Mouse (Mus musculus): ENCODE data around the gene Camkk2.

Camkk2 gene

DNA sequence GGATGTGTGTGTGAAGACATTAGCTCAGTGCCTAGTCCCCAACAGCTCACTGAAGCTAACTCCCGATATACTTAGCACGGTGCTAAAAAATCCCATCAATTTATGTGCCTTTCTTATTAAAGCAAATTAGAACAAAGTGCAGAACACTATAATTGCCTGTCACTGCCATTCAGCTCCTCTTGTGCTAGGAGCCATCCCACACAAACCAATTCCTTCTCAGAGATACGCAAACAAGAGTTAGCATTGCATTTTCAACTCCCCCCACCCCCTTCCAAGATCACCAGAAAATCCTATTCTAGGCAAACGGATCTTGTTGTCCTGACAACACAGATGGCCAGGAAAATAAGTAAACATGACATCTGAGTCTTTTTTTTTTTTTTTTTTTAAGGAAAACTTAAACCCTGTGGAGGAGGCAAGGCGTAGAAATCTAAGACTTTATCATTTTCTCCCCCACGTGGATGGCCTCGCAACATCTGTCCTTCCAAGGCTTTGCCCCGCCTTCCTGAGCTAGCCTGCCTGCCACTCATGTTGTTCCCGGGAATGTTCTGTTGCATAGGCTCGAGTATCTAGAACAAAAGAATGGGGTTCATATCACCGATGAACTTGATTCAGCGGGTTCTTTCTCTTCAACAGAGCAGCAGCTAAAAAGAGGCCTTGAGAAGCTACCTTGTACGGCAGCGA is 4.7 kb upstream of the Camkk2 start:
- CTCF ChIA-PET: interaction anchor here (0.9 kb wide), 1 partner anchor 42 kb away, joined by 14 read pairs; no protein-coding TSS in a partner anchor

GRCm38 (mm10) chr5:122782066-122782465 is 2.9 kb upstream of the Camkk2 start:
- CTCF ChIA-PET: interaction anchor here (0.6 kb wide), 1 partner anchor 172 kb away, joined by 3 read pairs; no protein-coding TSS in a partner anchor

DNA sequence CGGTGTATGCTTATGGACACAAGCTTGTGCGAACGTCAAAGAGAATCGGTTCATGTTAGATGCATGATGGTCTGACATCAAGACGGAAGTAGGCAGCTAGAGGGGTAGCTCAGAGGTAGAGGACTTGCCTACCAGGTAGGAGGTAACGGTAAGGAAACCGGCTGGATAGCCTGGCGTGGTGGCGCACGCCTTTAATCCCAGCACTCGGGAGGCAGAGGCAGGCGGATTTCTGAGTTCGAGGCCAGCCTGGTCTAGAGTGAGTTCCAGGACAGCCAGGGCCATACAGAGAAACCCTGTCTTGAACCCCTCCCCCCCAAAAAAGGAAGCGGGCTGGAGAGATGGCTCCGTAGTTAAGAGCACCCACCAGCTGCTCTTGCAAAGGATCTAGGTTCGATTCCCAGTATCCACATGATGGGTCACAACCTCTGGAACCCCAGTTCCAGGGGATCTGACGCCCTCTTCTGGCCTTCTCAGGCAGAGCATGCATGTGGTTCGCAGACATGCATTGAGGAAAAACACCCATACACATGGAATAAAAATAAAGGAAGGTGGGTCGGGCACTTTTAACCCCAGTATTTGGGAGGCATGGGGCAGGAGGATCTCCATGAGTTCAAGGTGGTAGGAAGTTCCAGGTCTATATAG is 1.7 kb upstream of the Camkk2 start:
- CTCF ChIA-PET: no interaction called here

- CTCF ChIA-PET: interaction anchor here (0.9 to 1.0 kb wide), 2 partner anchors 18 to 45 kb away, joined by 5 to 13 read pairs; no protein-coding TSS in a partner anchor
Measured at GRCm38 (mm10) chr5:122778231-122779226, 680 bp downstream of the Camkk2 start.

DNA sequence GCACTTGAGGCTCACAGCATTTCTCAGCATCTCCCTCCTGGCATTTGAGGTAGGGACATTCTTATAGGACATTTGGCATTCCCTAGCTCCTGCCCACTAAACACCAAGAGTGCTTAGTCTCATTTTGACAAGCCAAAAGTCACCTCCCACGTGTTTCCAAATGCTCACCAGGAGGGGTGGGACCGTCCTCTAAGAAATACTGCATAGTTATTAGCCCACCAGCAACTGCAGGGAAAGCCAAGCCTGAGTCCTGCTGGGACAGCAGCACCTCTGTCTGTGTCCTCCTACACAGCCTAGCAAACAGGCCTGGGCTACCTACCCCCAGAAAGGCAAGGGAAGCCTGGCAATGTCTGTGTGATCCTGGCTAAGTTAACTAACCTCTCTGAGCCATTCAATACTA is 1.9 kb downstream of the Camkk2 start:
- CTCF ChIA-PET: interaction anchor here (0.5 kb wide), 1 partner anchor 34 kb away, joined by 8 read pairs; no protein-coding TSS in a partner anchor

GRCm38 (mm10) chr5:122775646-122776286 is 3.4 kb downstream of the Camkk2 start:
- CTCF ChIA-PET: interaction anchor here (0.6 kb wide), 2 partner anchors 15 to 44 kb away, joined by 4 to 5 read pairs; no protein-coding TSS in a partner anchor

GRCm38 (mm10) chr5:122774743-122775611 is 4.2 kb downstream of the Camkk2 start:
- CTCF ChIA-PET: interaction anchor here (0.6 kb wide), 2 partner anchors 14 to 45 kb away, joined by 4 to 5 read pairs; no protein-coding TSS in a partner anchor

GRCm38 (mm10) chr5:122773756-122774155 is 5.5 kb downstream of the Camkk2 start:
- CTCF ChIA-PET: no interaction called here

DNA sequence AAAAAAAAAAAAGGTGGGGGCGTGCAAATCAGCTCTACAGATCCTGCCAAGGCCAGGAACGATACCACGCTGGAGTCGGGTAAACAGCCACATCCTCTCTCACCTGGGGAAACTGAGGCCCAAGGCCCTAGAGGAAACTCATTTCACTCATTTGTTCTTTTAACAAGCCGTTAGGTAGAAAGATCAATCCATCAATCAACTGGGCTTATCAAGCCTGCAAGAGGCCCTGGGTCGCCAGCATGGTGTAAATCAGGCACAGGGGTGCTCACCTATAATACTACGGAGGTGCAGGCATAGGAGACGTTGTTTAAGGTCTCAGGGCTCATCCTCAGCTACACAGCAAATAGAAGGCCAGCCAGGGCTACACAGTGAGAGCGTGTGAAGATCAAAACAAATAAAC is 7.8 kb downstream of the Camkk2 start:
- CTCF ChIA-PET: no interaction called here

DNA sequence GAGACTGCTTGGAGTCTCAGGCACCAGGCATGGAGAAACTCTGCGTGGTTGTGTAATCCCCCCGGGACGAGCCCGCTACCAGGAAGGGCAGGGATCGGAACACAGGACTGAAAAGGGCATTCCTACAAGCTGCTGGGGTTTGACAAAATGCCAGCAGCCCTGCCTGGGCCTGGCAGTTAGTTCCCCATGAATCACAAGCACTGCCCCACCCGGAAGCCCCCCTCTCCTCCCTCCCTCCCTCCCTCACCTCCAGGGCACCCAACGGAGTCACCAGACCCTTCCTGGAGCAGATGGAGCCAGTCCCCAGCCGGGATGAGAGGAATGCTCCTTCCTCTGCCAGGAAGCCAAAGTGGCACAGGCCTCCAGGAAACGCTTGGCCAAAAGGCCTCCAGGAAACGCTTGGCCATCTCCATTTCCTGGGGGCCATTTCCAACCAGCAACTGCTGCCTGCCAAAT is 8.4 kb downstream of the Camkk2 start:
- CTCF ChIA-PET: no interaction called here

- CTCF ChIA-PET: no interaction called here
Measured at GRCm38 (mm10) chr5:122770304-122770703, 8.9 kb downstream of the Camkk2 start.

- CTCF ChIA-PET: interaction anchor here (0.6 kb wide), 1 partner anchor 284 kb away, joined by 3 read pairs; no protein-coding TSS in a partner anchor
Measured at GRCm38 (mm10) chr5:122769101-122769568, 10.1 kb downstream of the Camkk2 start.

GRCm38 (mm10) chr5:122767283-122767682 is 11.9 kb downstream of the Camkk2 start:
- CTCF ChIA-PET: no interaction called here

DNA sequence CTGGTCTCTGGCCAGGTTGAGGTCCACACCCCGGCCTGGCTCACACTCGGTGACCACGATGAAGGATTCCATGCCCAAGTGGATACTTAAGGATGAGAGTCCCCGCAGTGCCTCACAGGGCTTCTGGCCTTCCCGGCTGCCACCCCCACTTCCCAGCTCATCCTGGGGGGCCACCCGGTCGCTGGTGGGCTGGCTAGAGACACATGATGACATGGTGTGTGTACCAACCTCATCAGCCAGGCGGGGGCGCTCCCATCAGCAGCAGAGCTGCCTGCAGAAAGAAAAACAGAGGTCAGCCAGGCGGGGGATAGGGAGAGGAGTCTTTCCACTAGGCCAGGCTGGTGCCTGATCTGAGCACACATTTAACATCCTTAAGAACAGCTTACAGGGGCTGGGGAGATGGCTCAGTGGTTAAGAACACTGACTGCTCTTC is 15.2 kb downstream of the Camkk2 start:
- CTCF ChIA-PET: no interaction called here

DNA sequence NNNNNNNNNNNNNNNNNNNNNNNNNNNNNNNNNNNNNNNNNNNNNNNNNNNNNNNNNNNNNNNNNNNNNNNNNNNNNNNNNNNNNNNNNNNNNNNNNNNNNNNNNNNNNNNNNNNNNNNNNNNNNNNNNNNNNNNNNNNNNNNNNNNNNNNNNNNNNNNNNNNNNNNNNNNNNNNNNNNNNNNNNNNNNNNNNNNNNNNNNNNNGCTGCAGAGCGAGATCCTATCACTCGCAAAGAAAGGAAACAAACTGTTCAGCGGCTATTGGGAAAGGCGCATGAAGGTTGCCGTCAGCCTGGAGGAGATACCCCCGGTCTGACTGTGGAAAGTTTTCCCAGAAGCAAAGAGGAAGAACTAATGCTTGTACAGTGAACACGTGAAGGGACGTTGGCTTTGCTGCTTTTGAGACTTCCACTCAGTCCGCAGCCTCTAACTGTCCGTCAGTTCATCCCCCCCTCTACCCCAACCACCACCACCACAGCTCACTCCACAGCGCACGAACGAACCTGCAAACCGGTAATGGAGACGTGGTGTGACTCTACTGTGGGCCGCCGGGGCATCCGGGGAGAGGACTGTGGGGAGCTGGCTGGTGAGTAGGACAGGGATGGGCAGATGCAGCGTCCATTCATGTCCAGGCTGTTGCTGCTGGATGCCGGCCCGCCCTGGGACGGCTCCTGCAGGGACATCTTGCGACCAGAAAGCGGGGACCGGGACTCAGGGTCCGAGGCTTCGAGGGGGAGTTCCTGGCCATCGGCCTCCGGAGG is 15.8 kb downstream of the Camkk2 start:
- CTCF ChIA-PET: interaction anchor here (0.7 kb wide), 1 partner anchor 339 kb away, joined by 12 read pairs; no protein-coding TSS in a partner anchor

DNA sequence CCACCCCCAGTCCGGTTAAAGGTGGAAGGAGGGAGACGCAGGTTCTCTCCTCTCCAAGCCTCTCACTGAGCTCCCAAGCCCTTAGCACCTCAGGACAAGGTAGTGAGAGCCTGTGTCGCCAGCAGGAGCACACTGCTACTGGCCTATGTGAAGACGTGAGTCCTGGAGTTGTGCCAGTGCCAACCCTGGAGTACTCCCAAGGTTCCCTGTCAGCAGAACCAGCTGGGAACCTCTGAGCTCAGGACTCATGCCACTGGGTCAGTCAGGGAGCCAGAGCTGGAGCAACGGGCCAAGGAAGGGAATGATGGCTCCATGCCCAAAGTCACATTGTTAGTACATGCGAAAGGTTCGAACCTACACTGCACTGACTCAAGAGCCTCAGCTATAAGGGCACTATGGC is 22.5 kb downstream of the Camkk2 start:
- CTCF ChIA-PET: no interaction called here

- CTCF ChIA-PET: interaction anchor here (0.7 kb wide), 1 partner anchor 14 kb away, joined by 3 read pairs; no protein-coding TSS in a partner anchor
Measured at GRCm38 (mm10) chr5:122756144-122756543, 23.1 kb downstream of the Camkk2 start.

DNA sequence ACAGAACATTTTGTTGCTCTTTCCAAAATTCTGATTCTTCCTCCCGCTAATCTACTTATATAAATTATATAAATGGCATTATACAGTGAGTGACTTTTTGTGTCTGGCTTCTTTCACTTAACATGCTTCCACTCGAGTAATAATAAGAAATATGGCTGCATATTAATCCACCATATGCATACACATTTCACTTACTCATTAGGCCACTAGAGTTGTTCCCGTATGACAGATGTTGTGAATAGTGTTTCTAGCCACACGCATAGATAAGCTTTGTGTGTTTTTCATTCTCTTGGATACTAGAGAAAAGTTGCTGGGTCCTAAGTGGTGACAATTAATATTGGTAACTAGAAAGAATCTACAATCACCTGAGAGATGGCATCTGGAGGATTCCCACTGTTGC is 23.6 kb downstream of the Camkk2 start:
- CTCF ChIA-PET: interaction anchor here (0.7 kb wide), 1 partner anchor 14 kb away, joined by 3 read pairs; no protein-coding TSS in a partner anchor

GRCm38 (mm10) chr5:122754477-122754876 is 24.7 kb downstream of the Camkk2 start:
- CTCF ChIA-PET: no interaction called here
